Mouse (Mus musculus) bone marrow, adult 2 months (tissue): ENCODE data around the gene Mast4. TPM values are rescaled to one million over a fixed set of nuclear protein-coding genes. Genes with fewer than 3 reads are reported as not detected.
"Not testable (repeated sequence)": the region's sequence is repeated elsewhere in the genome, so short reads cannot be mapped to it uniquely, and the experiment has no call there.

Experiments
- H3K27ac ChIP-seq: fragments of 200-500 bp; 2 replicates; pipeline ENCODE4 v1.5.1; 2012; ENCODE audit warnings: low read depth, mild to moderate bottlenecking, control low read depth, inconsistent platforms, low read length; ENCODE audit not compliant: control insufficient read depth, poor library complexity, insufficient read depth
- H3K4me1 ChIP-seq: fragments of 200-500 bp; 2 replicates; pipeline ENCODE4 v1.6.1; 2011; ENCODE audit warnings: low read length; ENCODE audit not compliant: control insufficient read depth, insufficient read depth
- H3K4me3 ChIP-seq: fragments of 200-500 bp; replicated peaks from 2 replicates; pipeline ENCODE3; 2011; ENCODE audit warnings: mild to moderate bottlenecking, low read depth, low read length, control low read depth; ENCODE audit not compliant: control insufficient read depth
- CTCF ChIP-seq: fragments of 200-500 bp; IDR thresholded peaks from 2 replicates; pipeline ENCODE4 v1.5.1; 2011; ENCODE audit warnings: low read length, control low read depth; ENCODE audit not compliant: control insufficient read depth, insufficient read depth
- POLR2A ChIP-seq: fragments of 200-500 bp; IDR thresholded peaks from 2 replicates; pipeline ENCODE4 v1.6.1; 2011; ENCODE audit warnings: low read depth, mild to moderate bottlenecking, control low read depth, low read length, borderline replicate concordance; ENCODE audit not compliant: control insufficient read depth
- WGBS: fragments of 180-500 bp; shearing (Covaris S2); methylation state at CpG from one replicate; pipeline ENCODE4 v1.1.7; 2018; 5-methylcytosine and 5-hydroxymethylcytosine counted together
- polyA plus RNA-seq: library from polyadenylated mRNA; stranded (reverse); fragments of >200 nt; gene quantifications from 2 replicates; pipeline ENCODE4 v1.2.4, GENCODE M21; 2011; ENCODE audit warnings: low replicate concordance; ENCODE audit not compliant: missing spikeins, insufficient read depth, insufficient read length

Mast4 gene
- polyA plus RNA-seq, 1 experiment = 6.7 TPM

DNA sequence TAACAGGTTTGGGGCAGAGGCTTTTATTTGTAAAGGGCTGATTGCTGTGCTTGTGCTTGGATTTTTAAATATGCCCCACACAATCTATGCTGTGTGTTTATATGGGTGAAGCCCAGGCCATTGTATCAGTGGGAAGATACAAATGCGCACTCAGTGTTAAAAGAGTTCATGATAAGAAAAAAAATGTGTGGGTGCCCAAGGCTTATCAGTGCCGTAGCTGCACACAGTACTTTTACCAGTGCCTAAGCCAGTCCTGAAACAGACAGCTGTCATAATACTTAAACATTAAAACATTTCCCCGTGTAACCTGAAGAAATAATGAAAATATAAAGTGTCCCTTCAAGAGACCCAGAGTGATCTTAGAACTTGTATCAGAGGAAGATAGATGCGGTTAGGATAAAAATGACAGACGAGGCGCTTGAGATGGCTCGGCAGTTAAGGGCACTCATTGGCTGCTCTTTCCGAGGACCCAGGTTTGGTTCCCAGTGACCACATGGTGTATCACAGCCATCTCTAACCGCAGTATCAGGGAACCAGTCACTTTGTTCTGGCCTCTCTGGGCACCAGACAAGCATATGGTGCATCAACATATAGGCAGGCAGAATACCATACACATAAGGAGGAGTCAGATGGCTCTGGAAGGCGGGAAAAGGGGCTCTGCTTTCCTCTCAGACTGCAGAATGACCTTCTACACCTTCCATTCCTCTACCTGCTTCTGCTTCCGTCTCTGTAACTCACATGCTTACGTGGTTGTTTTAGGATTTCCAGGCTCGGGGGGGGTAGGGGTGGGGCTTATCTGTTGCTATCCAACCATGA, 594.4 kb downstream of the Mast4 start:
- Histone ChIP-seq H3K27ac (no peak overlapping the region), H3K4me1 (no peaks in the 10 kb centered on the region), H3K4me3 (no peak overlapping the region)
- WGBS = 80% methylated on average over 13 of the region's 13 CpGs
- no peak for TF ChIP-seq CTCF
- no peak for TF ChIP-seq POLR2A

DNA sequence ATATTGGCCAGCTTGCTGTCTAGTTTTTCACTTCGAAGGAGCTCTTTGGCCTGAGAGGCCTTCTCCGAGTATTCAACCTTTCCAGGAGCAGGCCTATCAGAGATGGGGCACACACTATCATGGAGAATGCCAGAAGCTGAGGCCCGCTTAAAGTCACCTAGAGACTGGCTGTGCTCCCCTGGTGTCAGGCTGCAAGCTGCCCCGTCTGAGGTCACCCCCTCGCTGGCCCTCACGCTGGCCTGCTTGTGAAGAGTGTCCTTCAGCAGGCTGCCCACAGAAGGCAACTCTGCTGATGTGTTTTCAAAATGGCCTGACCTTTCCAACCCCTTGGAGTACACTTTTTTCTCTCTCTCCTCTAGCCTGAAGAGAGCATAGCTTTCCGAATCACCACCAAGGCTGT, 596.5 kb downstream of the Mast4 start:
- TF ChIP-seq CTCF = no peak
- no peak for TF ChIP-seq POLR2A
- Histone ChIP-seq H3K4me1 (no peaks in the 10 kb centered on the region), H3K27ac (no peak overlapping the region), H3K4me3 (no peak overlapping the region)
- whole genome bisulfite sequencing = 91% methylated on average over 7 of the region's 7 CpGs

- no peak overlapping the region for H3K4me3 ChIP-seq
- H3K27ac ChIP-seq = no peak overlapping the region
- TF ChIP-seq CTCF (no peak), POLR2A (no peak)
- 84% methylated on average over 2 of the region's 2 CpGs for WGBS
- no peaks in the 10 kb centered on the region for H3K4me1 ChIP-seq
Observed at GRCm38 (mm10) chr13:102733063-102733462, 601.2 kb downstream of the Mast4 start.

DNA sequence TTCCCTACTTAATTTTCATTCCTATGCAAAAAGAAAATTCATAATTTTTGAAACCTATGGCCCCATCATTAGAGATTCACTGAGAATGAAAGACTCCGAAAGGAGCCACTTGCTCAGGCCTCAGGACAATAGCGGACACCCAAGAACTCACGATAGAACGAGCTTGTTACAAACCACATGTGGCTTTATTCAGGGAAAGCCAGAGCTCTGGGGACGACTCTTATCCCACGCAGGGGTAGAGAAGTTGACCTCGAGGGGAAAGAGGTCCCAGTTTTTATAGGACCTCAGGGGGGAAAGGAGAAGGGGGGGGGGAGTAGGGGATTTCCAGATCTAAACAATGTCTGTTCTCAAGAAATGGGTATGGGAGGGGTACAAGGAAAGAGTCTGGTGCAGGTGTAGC, 605.3 kb downstream of the Mast4 start:
- H3K4me1 ChIP-seq, H3K27ac ChIP-seq, H3K4me3 ChIP-seq: not testable (repeated sequence)
- 75% methylated on average over 7 of the region's 7 CpGs for WGBS

DNA sequence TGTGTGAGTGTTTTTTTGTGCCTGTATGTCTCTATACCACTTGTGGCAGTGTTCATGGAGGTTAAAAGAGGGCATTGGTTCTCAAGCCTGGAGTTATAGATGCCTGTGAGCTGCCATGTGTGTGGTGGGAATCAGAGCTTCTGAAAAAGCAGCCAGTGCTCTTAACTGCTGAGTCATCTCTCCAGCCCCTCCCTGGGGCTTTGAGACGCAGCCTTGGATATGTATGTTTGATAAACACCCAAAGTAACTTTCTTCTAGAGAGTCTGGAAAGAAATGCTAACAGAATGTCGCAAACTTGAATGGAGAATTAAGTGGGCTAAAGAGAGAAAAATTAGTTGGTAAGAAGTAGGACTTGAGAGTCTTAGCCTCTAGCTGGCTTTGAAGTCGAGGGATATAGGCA, 606.3 kb downstream of the Mast4 start:
- no peak for TF ChIP-seq CTCF
- TF ChIP-seq POLR2A = no peak
- 66% methylated on average over 3 of the region's 3 CpGs for WGBS
- H3K27ac ChIP-seq = no peak overlapping the region
- no peak overlapping the region for H3K4me3 ChIP-seq
- no peaks in the 10 kb centered on the region for H3K4me1 ChIP-seq

GRCm38 (mm10) chr13:102726876-102727275, 607.4 kb downstream of the Mast4 start:
- TF ChIP-seq POLR2A = no peak
- Histone ChIP-seq H3K4me1 (no peaks in the 10 kb centered on the region), H3K27ac (no peak overlapping the region), H3K4me3 (no peak overlapping the region)
- WGBS = 64% methylated on average over 1 of the region's 1 CpGs

DNA sequence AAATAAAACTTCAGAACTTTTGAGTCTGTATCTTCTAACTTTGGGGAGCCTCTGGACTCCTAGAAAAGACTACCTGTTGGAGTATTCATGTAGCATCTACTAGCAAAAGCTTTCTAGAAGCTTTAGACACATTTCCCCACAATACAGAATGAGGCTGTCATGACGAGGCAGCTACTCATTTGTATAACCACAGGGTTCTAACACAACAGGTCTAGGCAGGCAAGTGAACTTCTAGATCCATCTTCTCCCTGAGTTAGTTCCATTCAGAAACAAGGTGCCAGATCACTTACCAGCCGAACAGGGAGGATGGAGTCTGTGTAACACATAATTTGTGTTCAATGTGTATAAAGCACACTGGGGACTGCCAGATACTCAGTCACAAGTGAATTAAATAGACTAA, 608.4 kb downstream of the Mast4 start:
- WGBS = 72% methylated on average over 2 of the region's 2 CpGs
- no peak overlapping the region for H3K27ac ChIP-seq
- TF ChIP-seq POLR2A (no peak), CTCF (no peak)
- H3K4me3 ChIP-seq = no peak overlapping the region
- no peaks in the 10 kb centered on the region for H3K4me1 ChIP-seq

DNA sequence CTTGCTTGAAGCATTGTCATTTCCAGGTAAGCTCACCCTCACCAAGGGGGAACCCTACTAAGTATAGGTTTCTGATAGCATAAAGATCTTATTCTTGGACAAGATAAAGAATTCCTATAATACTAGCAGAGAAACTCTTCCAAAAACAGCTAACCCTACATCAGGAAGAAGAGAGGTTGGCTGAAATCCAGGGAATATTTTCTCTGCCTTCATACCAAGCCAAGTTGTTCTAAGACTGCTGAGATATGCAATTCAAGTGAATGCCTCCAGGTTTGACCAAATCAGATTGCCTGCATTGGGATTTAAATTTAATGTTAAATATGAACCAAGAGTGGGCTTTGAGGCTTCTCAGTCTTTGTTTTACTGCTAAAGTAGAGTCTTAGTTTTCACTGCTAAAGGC, 608.9 kb downstream of the Mast4 start:
- no peak for TF ChIP-seq POLR2A
- TF ChIP-seq CTCF = no peak
- Histone ChIP-seq H3K4me1 (no peaks in the 10 kb centered on the region), H3K4me3 (no peak overlapping the region), H3K27ac (no peak overlapping the region)

DNA sequence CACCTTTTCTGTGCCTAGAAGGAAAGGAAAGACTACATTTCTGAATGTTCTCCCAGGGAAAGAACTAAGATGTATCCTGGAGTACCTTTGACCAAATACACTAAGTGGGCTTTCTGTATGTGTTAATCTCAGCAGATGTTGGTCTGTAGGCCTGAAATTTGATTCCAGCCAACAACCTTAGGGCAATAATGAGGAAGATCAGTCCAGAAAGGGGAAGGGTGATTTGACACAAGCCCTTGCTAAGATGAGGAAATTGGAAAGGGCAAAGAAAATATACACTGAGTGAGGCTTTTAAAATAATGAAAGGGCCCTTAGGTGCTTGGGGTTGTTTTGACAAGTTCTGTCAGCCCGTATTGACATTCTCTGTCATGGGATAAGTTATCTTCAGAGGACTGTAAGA, 617.3 kb downstream of the Mast4 start:
- Histone ChIP-seq H3K4me1 (no peaks in the 10 kb centered on the region; the same call in 1 of the 2 replicates), H3K4me3 (no peak overlapping the region), H3K27ac (no peak overlapping the region)
- WGBS = 54% methylated on average over 1 of the region's 1 CpGs
- TF ChIP-seq POLR2A = no peak
- no peak for TF ChIP-seq CTCF
